Mouse (Mus musculus) lung, postnatal 36 days (tissue): ENCODE measurements around the gene Irf3.

Experiments
- DNase-seq: peaks from one replicate; pipeline ENCODE4 v3.0.0; 2022; ENCODE audit warnings: mixed read lengths

Gene Irf3

GRCm38 (mm10) chr7:44997231-44997939 lies at the start of gene Irf3:
Irf3 (plus strand) TSS chr7:44997648.
- peak; percentile 99 for DNase-seq

GRCm38 (mm10) chr7:44949922-44950321 lies 47.5 kb upstream of the Irf3 start:
- no peak for DNase-seq

GRCm38 (mm10) chr7:44951960-44952359 lies 45.5 kb upstream of the Irf3 start:
- DNase-seq = peak; percentile 93

GRCm38 (mm10) chr7:44952611-44953306 lies 44.7 kb upstream of the Irf3 start:
- peak; percentile 98 for DNase-seq

GRCm38 (mm10) chr7:44953561-44953960 lies 43.9 kb upstream of the Irf3 start:
- no peak for DNase-seq

- DNase-seq = no peak
These were observed 43.2 kb upstream of the Irf3 start for GRCm38 (mm10) chr7:44954091-44954885.

- peak; percentile 44 for DNase-seq
These were observed 41.8 kb upstream of the Irf3 start for GRCm38 (mm10) chr7:44955628-44956027.

GRCm38 (mm10) chr7:44956266-44956665 lies 41.2 kb upstream of the Irf3 start:
- no peak for DNase-seq

- peak; percentile 69 for DNase-seq
These were observed 40.1 kb upstream of the Irf3 start for GRCm38 (mm10) chr7:44957183-44957835.

- DNase-seq = peak; percentile 69
These were observed 39.2 kb upstream of the Irf3 start for GRCm38 (mm10) chr7:44958208-44958607.

GRCm38 (mm10) chr7:44959281-44959680 lies 38.2 kb upstream of the Irf3 start:
- no peak for DNase-seq

GRCm38 (mm10) chr7:44959874-44960511 lies 37.5 kb upstream of the Irf3 start:
- DNase-seq = no peak

GRCm38 (mm10) chr7:44960512-44960910 lies 36.9 kb upstream of the Irf3 start:
- no peak for DNase-seq

- DNase-seq = no peak
These were observed 35.1 kb upstream of the Irf3 start for GRCm38 (mm10) chr7:44962337-44962736.

GRCm38 (mm10) chr7:44962831-44963230 lies 34.6 kb upstream of the Irf3 start:
- DNase-seq = no peak

GRCm38 (mm10) chr7:44964990-44965389 lies 32.5 kb upstream of the Irf3 start:
- no peak for DNase-seq

GRCm38 (mm10) chr7:44965975-44966374 lies 31.5 kb upstream of the Irf3 start:
- DNase-seq = peak; percentile 15

GRCm38 (mm10) chr7:44966638-44967037 lies 30.8 kb upstream of the Irf3 start:
- no peak for DNase-seq

GRCm38 (mm10) chr7:44970231-44970691 lies 27.2 kb upstream of the Irf3 start:
- DNase-seq = peak; percentile 94

- DNase-seq = no peak
These were observed 26.3 kb upstream of the Irf3 start for GRCm38 (mm10) chr7:44971142-44971541.

- DNase-seq = no peak
These were observed 23.9 kb upstream of the Irf3 start for GRCm38 (mm10) chr7:44973415-44974130.
